Mouse (Mus musculus) B cell, adult 67 days (primary cell): ENCODE measurements around the gene Fn3k. TPM values are rescaled to one million over a fixed set of nuclear protein-coding genes. Genes with fewer than 3 reads are reported as not detected.

ENCODE experiments used
- total RNA-seq, 2 experiments: library from RNA; stranded (reverse); gene quantifications; 4 replicates each; pipeline ENCODE4 v1.2.4; 2023

Gene Fn3k
- under 1 TPM in 1 of 2 experiments, not detected in 1; 0.15 TPM for total RNA-seq

DNA sequence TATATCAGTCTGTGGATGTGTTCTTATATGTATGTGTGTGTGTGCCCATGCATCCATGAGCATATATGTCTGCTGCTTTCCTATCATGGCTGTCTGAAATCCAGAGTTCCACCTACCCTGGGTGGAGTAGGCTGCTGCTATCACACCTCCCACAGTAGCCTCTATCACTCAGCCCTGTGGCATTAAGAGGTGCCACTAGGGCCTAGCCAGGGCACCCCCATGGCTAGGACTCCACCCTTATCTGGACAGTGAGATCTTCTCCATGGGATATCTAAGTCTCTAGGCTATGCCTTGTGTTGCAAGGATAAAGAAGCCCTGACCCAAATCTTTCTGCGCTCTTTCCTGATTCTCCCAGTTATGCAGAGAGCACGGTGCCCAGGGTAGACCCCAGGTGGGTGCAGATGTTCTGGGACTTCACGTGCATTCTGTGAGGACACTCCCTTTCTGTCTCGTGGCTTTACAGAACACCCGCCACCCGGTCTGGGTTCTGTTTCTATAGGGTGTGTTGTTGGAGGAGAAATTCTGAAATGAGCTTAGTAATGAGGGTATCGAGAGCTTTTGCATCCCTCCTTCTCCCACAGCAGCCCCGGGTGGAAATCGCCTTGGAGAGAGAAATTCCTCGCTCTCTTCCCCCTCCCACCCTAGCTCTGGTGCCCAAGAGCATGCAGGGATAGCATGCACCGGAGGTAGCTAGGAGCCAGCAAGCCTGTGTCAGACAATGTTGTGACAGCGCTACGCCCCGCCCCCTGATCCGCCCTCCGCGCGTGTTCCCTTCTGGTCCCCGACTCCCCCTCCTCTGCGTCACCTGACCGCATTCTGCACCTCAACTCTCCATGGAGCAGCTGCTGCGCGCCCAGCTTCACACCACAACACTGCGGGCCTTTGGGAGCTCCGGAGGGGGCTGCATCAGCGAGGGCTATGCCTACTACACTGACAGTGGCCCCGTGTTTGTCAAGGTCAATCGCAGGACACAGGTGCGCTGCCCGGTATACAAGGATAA, at the start of gene Fn3k:
Gene Fn3k (plus strand): TSS at position 758 of the 1,000 bp plus-strand sequence.

DNA sequence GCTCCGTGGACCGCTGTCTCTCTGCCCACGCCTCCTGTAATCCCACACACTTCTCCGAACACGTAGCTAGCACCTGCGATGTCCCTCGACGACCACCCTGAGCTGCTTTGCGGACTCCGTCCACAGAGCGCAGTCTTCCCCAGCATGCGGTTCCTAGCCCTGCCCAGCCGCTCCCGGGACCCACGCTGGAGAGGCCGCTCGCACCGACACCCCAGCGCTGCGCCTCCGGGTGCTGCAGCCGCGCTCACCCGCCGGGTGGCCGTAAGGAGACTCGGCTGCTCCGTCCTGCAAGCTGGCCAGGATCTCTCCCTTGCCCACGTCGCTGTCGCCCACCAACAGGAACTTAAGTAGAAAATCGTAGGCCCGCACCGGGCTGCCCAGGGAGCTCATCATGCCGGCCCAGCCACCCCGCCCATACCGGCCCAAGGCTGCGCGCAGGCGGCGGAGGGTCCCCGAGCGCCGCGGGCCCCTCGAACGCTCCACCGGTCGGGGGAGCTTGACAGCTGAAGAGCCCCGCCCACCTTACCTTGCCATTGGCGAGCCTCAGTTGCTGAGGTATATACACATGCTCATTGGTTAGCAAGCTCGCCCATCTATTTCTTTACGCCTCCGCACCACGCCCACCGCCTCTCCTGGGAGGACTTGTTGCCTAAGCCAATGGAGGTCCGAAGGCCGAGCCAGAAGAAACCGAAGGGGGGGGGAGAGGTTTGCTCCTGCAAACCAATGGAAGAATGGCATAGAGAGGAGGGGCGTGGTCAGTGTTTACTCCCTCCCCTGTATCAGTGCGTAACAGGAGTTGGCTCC, 46.8 kb upstream of the Fn3k start, which contains the start of gene Rab40b:
Gene Rab40b (minus strand): TSS at position 502 of the 804 bp plus-strand sequence.

DNA sequence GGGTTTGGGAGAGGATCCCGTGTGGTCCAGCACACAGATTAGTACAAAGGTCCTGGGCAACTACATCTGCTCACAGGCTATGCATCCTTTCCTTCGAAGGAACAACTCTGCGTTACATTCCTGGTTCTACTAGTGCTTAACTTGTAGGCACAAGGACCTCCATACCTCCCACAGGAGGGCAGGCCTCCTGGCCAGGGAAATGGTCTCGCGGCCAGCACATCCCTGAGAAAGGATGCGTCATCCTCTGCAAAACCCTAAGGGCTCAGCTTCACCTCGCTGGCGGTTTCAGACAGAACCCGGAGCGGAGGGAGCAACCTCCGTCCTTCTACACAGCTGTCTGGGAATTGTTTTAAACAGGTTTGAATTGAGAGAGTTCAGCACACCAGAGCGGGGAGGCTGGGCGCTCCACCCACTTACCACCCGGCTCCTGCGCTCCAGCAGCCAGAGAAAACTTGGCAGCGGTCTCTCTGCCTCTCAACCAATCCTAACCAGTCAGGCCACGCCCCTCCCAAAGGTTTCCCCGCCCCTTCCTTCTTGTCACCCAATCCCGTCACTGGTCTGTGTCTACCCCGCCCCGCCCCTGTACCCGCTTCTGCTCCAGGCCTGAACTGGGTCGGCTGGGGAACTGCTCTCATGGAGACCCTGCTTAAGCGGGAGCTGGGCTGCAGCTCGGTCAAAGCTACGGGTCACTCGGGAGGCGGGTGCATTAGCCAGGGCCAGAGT, 13.7 kb upstream of the Fn3k start, which contains the start of gene Fn3krp:
Gene Fn3krp (plus strand): TSS at position 572 of the 723 bp plus-strand sequence.

DNA sequence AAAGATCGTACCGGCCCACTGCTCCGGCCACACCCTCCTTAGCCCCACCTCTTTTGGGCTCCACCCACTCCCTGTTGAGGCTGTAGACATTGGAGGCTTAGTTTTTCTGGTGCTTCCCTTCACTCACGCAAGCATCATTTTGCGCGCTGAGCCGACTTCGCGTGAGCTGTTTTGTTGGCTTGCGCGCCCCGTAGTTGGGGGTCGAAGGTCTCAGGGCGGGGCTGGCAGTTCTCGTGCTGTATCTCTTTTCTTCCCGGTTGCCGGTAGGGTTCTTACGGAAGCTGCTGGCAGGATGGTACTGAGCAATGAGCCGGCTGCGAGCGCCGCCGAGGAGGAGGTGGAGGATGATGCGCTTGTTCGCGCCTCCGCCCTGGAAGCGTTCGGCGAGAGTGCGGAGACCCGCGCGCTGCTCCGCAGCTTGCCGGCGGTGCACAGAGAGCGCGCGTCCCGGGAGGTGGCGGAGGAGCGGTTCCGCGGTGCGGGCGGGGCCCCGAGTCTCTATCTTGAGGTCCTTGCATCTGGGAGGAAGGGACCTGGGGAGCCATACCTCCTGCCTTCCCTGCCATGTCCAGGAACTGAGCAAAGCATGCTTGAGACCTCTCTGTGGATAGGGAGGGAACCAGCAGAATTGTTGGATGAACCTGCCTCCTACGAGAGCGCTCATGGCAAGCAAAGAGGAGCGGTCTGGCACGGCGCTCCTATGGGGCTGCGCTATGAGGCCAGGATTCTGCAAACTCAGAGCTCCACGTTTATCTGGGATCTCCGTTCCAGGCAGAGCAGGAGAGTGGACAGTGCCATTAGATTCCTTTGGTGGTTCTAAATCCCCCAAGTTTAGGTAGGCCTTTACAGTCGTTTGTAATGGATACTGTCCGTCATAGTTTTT, 17.3 kb downstream of the Fn3k start, which contains the start of gene Tbcd:
Gene Tbcd (plus strand): TSS at position 197 of the 883 bp plus-strand sequence.

Other genes starting within 250 kb of the Fn3k start
- gene Hexdc, start 230.5 kb upstream of the Fn3k start, total RNA-seq, result 10 to 100 TPM; 16.7 to 21.5 TPM
- 10 to 100 TPM; 10.5 to 11.7 TPM for gene Ogfod3, start 230.2 kb upstream of the Fn3k start, total RNA-seq
- gene Cybc1, start 205.6 kb upstream of the Fn3k start, total RNA-seq, result 100 to 1,000 TPM; 118 to 135 TPM
- 10 to 100 TPM; 62.0 to 66.2 TPM for gene Narf, start 197.7 kb upstream of the Fn3k start, total RNA-seq
- gene Foxk2, start 174.9 kb upstream of the Fn3k start, total RNA-seq, result 10 to 100 TPM; 40.8 to 48.4 TPM
- gene Wdr45b, start 80.5 kb upstream of the Fn3k start, total RNA-seq, result 10 to 100 TPM; 52.6 to 59.7 TPM
- not detected for gene Rab40b, start 46.7 kb upstream of the Fn3k start, total RNA-seq
- 1 to 10 TPM; 5.9 to 8.0 TPM for gene Fn3krp, start 13.5 kb upstream of the Fn3k start, total RNA-seq
- 10 to 100 TPM; 32.7 to 36.2 TPM for gene Tbcd, start 17.0 kb downstream of the Fn3k start, total RNA-seq
- gene Zfp750, start 84.4 kb downstream of the Fn3k start, total RNA-seq, result not detected
- 10 to 100 TPM; 13.2 to 15.2 TPM for gene B3gntl1, start 238.2 kb downstream of the Fn3k start, total RNA-seq